Comparison of ENCODE assay signal across 9 mouse cellular contexts in the genomic region with DNA sequence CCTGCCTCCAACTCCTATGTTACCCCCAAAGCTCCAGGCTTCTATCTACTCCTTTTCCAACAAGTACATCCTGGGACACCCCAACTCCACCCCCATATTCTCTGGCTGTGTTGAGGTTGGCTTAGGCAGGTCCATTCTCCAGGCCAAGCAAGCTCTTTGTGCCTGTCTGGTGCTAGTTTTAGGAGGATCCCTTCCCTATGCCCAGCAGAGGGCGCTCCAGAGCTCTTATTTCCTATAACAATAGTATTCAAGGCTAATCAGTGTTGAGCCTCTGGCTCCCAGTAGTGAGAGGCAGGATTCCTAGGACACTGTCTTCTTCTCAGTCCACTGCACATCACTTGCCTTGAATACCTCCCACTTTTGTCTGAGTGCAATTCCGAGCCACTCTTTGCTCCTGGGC. TPM values are rescaled to one million over a fixed set of nuclear protein-coding genes. Genes with fewer than 3 reads are reported as not detected.
A peak's percentile ranks its signal among the peaks of the same experiment; 100 is the strongest.
DNase-seq lines count a peak whose midpoint lies in the region; ATAC-seq and TF ChIP-seq lines count a peak whose summit lies in the region.
"Had no signal": no experiment of that assay in that cellular context is flagged by ENCODE, and none has a peak within 500 bp of the region (broad histone marks: within the 10 kb centered on the region; RNA-seq: fewer than 3 reads in every experiment).

No protein-coding gene starts in this region.

- WGBS in intestine, embryonic 16.5 days: 9% methylated on average over 2 of the region's 2 CpGs
- 2% methylated on average over 2 of the region's 2 CpGs for WGBS in midbrain, embryonic 16.5 days

- no peak overlapping the region for H3K4me2 ChIP-seq in intestine, embryonic 16.5 days (ENCODE audit: low read depth, low read length)
- peak overlapping the region; percentile 95 for H3K4me2 ChIP-seq in midbrain, embryonic 16.5 days (ENCODE audit: low read length)

- H3K4me1 ChIP-seq in intestine, embryonic 16.5 days (ENCODE audit: control insufficient read depth, insufficient read depth, low read length): peaks cover 5% of the 10 kb centered on the region
- peaks cover 39% of the 10 kb centered on the region for H3K4me1 ChIP-seq in midbrain, embryonic 16.5 days (ENCODE audit: control insufficient read depth, insufficient read depth, low read length)

- 0 out of 2 replicates have a peak overlapping the region, but pooled peaks have one; percentile 11 for H3K9ac ChIP-seq in intestine, embryonic 16.5 days (ENCODE audit: low read depth, low read length)
- peak overlapping the region; percentile 36 for H3K9ac ChIP-seq in midbrain, embryonic 16.5 days (ENCODE audit: low read depth, low read length)

- H3K27ac ChIP-seq in gastrocnemius, adult 2 months: no peak overlapping the region
- no peak overlapping the region for H3K27ac ChIP-seq in intestine, embryonic 16.5 days (ENCODE audit: low read length)
- no peak overlapping the region for H3K27ac ChIP-seq in midbrain, embryonic 16.5 days (ENCODE audit: low read length)
- H3K27ac ChIP-seq: macrophage had no signal

- no peaks in the 10 kb centered on the region for H3K36me3 ChIP-seq in intestine, embryonic 16.5 days (ENCODE audit: control insufficient read depth, insufficient read depth, low read length)
- H3K36me3 ChIP-seq in midbrain, embryonic 16.5 days (ENCODE audit: control insufficient read depth, insufficient read depth, low read length): peaks cover 18% of the 10 kb centered on the region; the same call in 1 of the 2 replicates

- peak; percentile 92 for TF ChIP-seq CTCF in gastrocnemius, adult 2 months (IDR thresholded peaks at IDR 0.05)

- no peaks in the 10 kb centered on the region for H3K9me3 ChIP-seq in intestine, embryonic 16.5 days (ENCODE audit: control insufficient read depth, low read length)
- no peaks in the 10 kb centered on the region for H3K9me3 ChIP-seq in midbrain, embryonic 16.5 days (replicated peaks; ENCODE audit: control insufficient read depth, low read length, poor library complexity, severe bottlenecking)

- H3K4me3 ChIP-seq in gastrocnemius, adult 2 months: no peak overlapping the region
- H3K4me3 ChIP-seq in intestine, embryonic 16.5 days (ENCODE audit: low read length): no peak overlapping the region
- H3K4me3 ChIP-seq in midbrain, embryonic 16.5 days (ENCODE audit: low read depth, low read length): peak overlapping the region; percentile 11; the same call in 1 of the 2 replicates

- no peak for ATAC-seq in intestine, embryonic 16.5 days
- no peak for ATAC-seq in midbrain, embryonic 16.5 days
- ATAC-seq in erythroblast, adult 5-6 weeks (replicated peaks; ENCODE audit: low FRiP score, poor library complexity, severe bottlenecking): no peak

- no peaks in the 10 kb centered on the region for H3K27me3 ChIP-seq in intestine, embryonic 16.5 days (replicated peaks; ENCODE audit: control insufficient read depth, insufficient read depth, low read length)
- H3K27me3 ChIP-seq in midbrain, embryonic 16.5 days (ENCODE audit: control insufficient read depth, insufficient read depth, low read depth, low read length): no peaks in the 10 kb centered on the region

- intact Hi-C loops in gastrocnemius, adult 2 months (cut with DNase I): loop anchor here (1.0 kb wide), 1 partner anchor 38 kb away; a partner anchor contains a TSS
- intact Hi-C loops in left cerebral cortex, postnatal 25 days (cut with DNase I): loop anchor here (1.0 kb wide), 1 partner anchor 39 kb away; no protein-coding TSS in a partner anchor

- DNase-seq in adrenal gland, adult (ENCODE audit: inconsistent age in 2 of 2, low spot score in 1 of 2): peak; percentile 86 to 96
- DNase-seq in cerebellum, postnatal 10 days: peak; percentile 96 to 97
- DNase-seq in gastrocnemius, adult 2 months: peak; percentile 90
- peak; percentile 86 to 91 for DNase-seq in left cerebral cortex, postnatal 25 days (ENCODE audit: low spot score in 2 of 2)
- peak; percentile 66 for DNase-seq in spleen, adult 12 weeks (ENCODE audit: low spot score)

RNA-seq across cellular contexts. Expression of a gene that starts 3.1 kb away (rescaled TPM):
- under 1 TPM; 0.08 to 0.15 TPM for total RNA-seq in gastrocnemius, adult 2 months (2021)
- polyA plus RNA-seq in intestine, embryonic 16.5 days (2015; fragmentation: Nextera tagmentation; extraction: Ambion mirVana): 1.6 and 2.2 TPM in 2 replicates
- 1 to 10 TPM; 1.3 to 1.4 TPM for total RNA-seq in left cerebral cortex, postnatal 25 days (2021)
- 0.97 and 1.1 TPM in 2 replicates for polyA plus RNA-seq in midbrain, embryonic 16.5 days (2015; fragmentation: Nextera tagmentation; extraction: Ambion mirVana)
- not detected in 2 replicates for total RNA-seq in erythroblast, adult 5-6 weeks (2015; ENCODE audit: low replicate concordance)
- total RNA-seq in erythroblast, adult 5-6 weeks (2017; ENCODE audit: low replicate concordance): 0.70 TPM in 1 of 2 replicates, not detected in the other

RNA-seq across cellular contexts. Expression of a gene that starts 3.3 kb away (rescaled TPM):
- 10 to 100 TPM in 1 of 2 experiments, 1 to 10 TPM in 1; 8.4 to 14.9 TPM for total RNA-seq in gastrocnemius, adult 2 months (2021)
- 3.3 and 3.4 TPM in 2 replicates for polyA plus RNA-seq in intestine, embryonic 16.5 days (2015; fragmentation: Nextera tagmentation; extraction: Ambion mirVana)
- 10 to 100 TPM; 61.9 to 68.3 TPM for total RNA-seq in left cerebral cortex, postnatal 25 days (2021)
- 14.9 and 15.8 TPM in 2 replicates for polyA plus RNA-seq in midbrain, embryonic 16.5 days (2015; fragmentation: Nextera tagmentation; extraction: Ambion mirVana)
- 3.8 TPM in 1 of 2 replicates, not detected in the other for total RNA-seq in erythroblast, adult 5-6 weeks (2015; ENCODE audit: low replicate concordance)
- 0.42 TPM in 1 of 2 replicates, not detected in the other for total RNA-seq in erythroblast, adult 5-6 weeks (2017; ENCODE audit: low replicate concordance)

RNA-seq across cellular contexts. Expression of a gene that starts 15.8 kb away (rescaled TPM):
- total RNA-seq in gastrocnemius, adult 2 months (2021): 10 to 100 TPM; 35.8 to 47.9 TPM
- 187 and 208 TPM in 2 replicates for polyA plus RNA-seq in intestine, embryonic 16.5 days (2015; fragmentation: Nextera tagmentation; extraction: Ambion mirVana)
- 10 to 100 TPM; 33.7 to 35.7 TPM for total RNA-seq in left cerebral cortex, postnatal 25 days (2021)
- polyA plus RNA-seq in midbrain, embryonic 16.5 days (2015; fragmentation: Nextera tagmentation; extraction: Ambion mirVana): 57.9 and 61.0 TPM in 2 replicates
- total RNA-seq in erythroblast, adult 5-6 weeks (2015; ENCODE audit: low replicate concordance): 2.9 and 9.6 TPM in 2 replicates
- total RNA-seq in erythroblast, adult 5-6 weeks (2017; ENCODE audit: low replicate concordance): 13.6 and 18.1 TPM in 2 replicates

RNA-seq across cellular contexts. Expression of a gene that starts 18.7 kb away (rescaled TPM):
- under 1 TPM in 1 of 2 experiments, not detected in 1; 0.31 TPM for total RNA-seq in gastrocnemius, adult 2 months (2021)
- 0.60 and 1.3 TPM in 2 replicates for polyA plus RNA-seq in intestine, embryonic 16.5 days (2015; fragmentation: Nextera tagmentation; extraction: Ambion mirVana)
- total RNA-seq in left cerebral cortex, postnatal 25 days (2021): 1 to 10 TPM in 1 of 2 experiments, under 1 TPM in 1; 0.73 to 1.2 TPM
- polyA plus RNA-seq in midbrain, embryonic 16.5 days (2015; fragmentation: Nextera tagmentation; extraction: Ambion mirVana): 8.3 and 11.8 TPM in 2 replicates
- not detected in 2 replicates for total RNA-seq in erythroblast, adult 5-6 weeks (2015; ENCODE audit: low replicate concordance)
- not detected in 2 replicates for total RNA-seq in erythroblast, adult 5-6 weeks (2017; ENCODE audit: low replicate concordance)
- polyA plus RNA-seq: macrophage had no signal

RNA-seq across cellular contexts. Expression of a gene that starts 28.5 kb away (rescaled TPM):
- total RNA-seq in gastrocnemius, adult 2 months (2021): not detected
- polyA plus RNA-seq in intestine, embryonic 16.5 days (2015; fragmentation: Nextera tagmentation; extraction: Ambion mirVana): not detected in 2 replicates
- total RNA-seq in left cerebral cortex, postnatal 25 days (2021): not detected
- not detected in 2 replicates for polyA plus RNA-seq in midbrain, embryonic 16.5 days (2015; fragmentation: Nextera tagmentation; extraction: Ambion mirVana)
- not detected in 2 replicates for total RNA-seq in erythroblast, adult 5-6 weeks (2015; ENCODE audit: low replicate concordance)
- total RNA-seq in erythroblast, adult 5-6 weeks (2017; ENCODE audit: low replicate concordance): 0.70 TPM in 1 of 2 replicates, not detected in the other
- polyA plus RNA-seq: macrophage had no signal
